Mouse (Mus musculus) brain, embryonic 14.5 days (tissue): ENCODE data around the gene Slc27a5.

Experiments used
- CTCF ChIP-seq: fragments of 200-500 bp; IDR thresholded peaks from 2 replicates; pipeline ENCODE4 v1.5.1; 2012; ENCODE audit warnings: inconsistent platforms, mild to moderate bottlenecking, moderate library complexity, borderline replicate concordance; ENCODE audit not compliant: insufficient read depth, insufficient read length; ENCODE audit errors: extremely low read depth
- POLR2A ChIP-seq: fragments of 200-500 bp; IDR thresholded peaks from 2 replicates; pipeline ENCODE4 v1.6.1; 2012; ENCODE audit warnings: mild to moderate bottlenecking, inconsistent platforms, borderline replicate concordance; ENCODE audit not compliant: poor library complexity, insufficient read depth, insufficient read length, severe bottlenecking; ENCODE audit errors: extremely low read depth

GRCm38 (mm10) chr7:12954896-12955295 lies 43.1 kb downstream of the Slc27a5 start:
- no peak for TF ChIP-seq POLR2A
- no peak for TF ChIP-seq CTCF
